Mouse (Mus musculus) liver, embryonic 14.5 days (tissue): Measurements from ENCODE around the gene Chaf1b.

Experiments
- CTCF ChIP-seq: IDR thresholded peaks from 2 replicates; pipeline ENCODE4 v1.5.1; 2016; ENCODE audit warnings: antibody characterized with exemption, low read depth, control low read depth
- EP300 ChIP-seq: IDR thresholded peaks from 2 replicates; pipeline ENCODE4 v1.6.1; 2016; ENCODE audit warnings: antibody characterized with exemption, low read depth

DNA sequence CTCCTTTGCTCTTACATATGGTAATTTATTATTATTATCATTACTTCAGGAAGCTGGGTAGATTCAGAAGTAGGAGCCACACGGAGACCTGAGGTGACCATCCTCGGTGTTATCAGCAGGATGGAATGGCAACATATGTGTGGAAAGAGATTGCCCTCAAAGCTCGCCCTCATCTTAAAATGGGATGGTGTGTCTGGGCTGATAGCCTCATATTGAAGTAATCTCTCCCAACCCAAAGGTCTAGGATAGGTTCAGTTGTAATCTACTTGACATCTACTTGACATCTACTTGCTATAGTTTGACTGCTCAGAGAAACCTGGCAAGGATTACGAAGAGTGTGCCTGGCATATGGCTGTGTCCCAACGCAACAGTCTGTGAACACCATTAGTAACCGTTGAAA is 60.6 kb downstream of the Chaf1b start:
- TF ChIP-seq CTCF (no peak), EP300 (no peak)
